Mouse (Mus musculus): ENCODE results near the gene Osbp2.

DNA sequence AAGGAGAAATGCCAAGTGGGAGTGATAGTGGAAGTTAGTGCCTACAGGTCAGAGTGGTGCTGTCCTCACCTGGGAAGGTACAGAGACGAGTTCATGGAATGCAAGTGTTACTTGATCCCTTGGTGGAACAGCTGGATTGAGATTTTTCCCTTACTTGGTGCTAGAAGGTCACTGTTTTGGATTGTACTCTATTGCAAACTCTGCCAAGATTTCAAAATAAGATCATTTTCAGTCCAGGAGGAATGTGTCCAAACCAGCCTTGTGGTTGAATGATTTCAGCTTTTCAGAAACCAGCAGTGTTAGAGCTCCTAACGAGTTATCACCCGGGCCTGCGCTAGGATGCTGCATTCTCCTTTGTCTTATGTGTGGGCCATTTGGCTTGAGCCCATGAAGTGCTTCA is 189.2 kb downstream of the Osbp2 start:
- TF ChIP-seq GATA1 (IDR thresholded peaks at IDR 0.05; ENCODE audit: borderline replicate concordance, low read length) = no peak
- no peak for TF ChIP-seq FLI1 (IDR thresholded peaks at IDR 0.05; ENCODE audit: low read length)
